Mouse (Mus musculus): ENCODE data around the gene Ebpl. TPM values are rescaled to one million over a fixed set of nuclear protein-coding genes. Genes with fewer than 3 reads are reported as not detected.

Gene Ebpl
- 9.7 and 10.5 TPM in 2 replicates for polyA plus RNA-seq (2016; fragmentation: Nextera tagmentation; extraction: Ambion mirVana)

DNA sequence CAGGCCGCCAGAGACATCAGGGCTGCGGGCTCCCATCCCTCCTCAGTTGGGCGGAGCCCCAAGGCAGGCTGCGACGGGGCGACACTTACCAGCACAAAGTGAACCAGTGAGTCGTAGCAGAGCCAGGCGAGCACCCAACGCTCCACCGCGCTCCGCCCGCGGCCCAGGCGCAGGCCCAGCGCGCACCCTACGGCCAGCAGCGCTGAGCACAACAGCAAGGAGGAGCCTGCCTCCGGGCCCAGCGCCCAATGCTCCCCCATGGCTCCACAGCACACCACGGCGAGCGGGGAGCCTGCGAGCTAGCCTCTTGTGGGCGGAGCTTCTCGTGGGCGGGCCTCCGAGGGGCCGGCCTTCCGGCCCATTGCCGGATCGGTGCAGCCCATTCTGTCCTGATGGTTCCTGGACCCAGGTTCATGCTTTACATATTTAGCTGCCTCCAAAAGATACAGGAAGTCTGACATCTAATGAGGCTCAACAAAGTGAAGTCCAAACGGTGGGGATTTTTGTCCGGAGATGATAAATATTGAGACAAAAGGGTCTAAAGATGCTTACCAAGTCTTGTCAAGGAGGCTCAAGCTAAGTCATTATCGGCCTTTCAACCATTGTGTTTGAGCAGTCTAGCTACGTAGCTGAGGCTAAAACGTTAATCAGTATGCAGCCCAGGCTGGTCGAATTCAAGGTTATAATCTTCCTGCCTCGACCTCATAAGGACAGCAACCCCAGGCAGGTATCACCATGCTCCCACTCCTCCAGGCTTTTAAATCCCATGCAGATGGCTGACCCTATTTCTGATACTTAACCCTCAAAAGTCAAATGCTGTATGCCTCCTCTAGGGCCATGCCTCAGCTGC, at the start of gene Ebpl:
TSS of gene Ebpl (minus strand) at position 309 of the 850 bp plus-strand sequence.
- H3K4me3 ChIP-seq = peak within 1 kb of the TSS; percentile 81
- H3K27ac ChIP-seq (replicated peaks) = peak within 1 kb of the TSS; percentile 94
- H3K4me1 ChIP-seq = peaks cover 12% of the 10 kb centered on the region
- WGBS = 1% methylated on average over 40 of the region's 40 CpGs
- peak; percentile 91 for DNase-seq (ENCODE audit: low spot score)
- peaks cover 13% of the 10 kb centered on the region; the same call in 1 of the 2 replicates for H3K36me3 ChIP-seq (replicated peaks)
- H3K27me3 ChIP-seq (replicated peaks; ENCODE audit: low read depth, poor library complexity, severe bottlenecking) = no peaks in the 10 kb centered on the region
- no peaks in the 10 kb centered on the region for H3K9me3 ChIP-seq

DNA sequence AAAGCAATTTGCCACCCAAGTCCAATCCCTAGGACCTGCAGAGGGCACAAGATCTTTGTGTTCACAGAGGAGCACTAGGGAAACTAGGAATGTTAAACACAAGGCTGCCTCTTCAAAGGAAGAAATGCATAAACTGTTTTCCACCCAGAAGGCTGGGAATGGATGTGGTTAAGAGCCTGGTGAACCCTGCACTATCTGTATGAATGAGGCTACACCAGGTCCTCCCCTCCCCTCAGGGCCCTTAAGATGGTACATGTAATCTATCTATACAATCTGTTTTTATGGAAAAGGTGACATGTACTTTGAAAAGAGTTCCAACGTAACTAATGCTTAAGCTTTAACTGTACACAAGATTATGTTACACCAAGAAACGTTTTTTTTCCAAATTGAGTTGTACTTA, 49.8 kb upstream of the Ebpl start:
- H3K27ac ChIP-seq (replicated peaks) = no peak overlapping the region
- H3K36me3 ChIP-seq (replicated peaks) = no peaks in the 10 kb centered on the region; the same call in 1 of the 2 replicates
- H3K4me1 ChIP-seq = peaks cover 31% of the 10 kb centered on the region
- H3K4me3 ChIP-seq = no peak overlapping the region
- WGBS = 73% methylated on average over 2 of the region's 2 CpGs
- no peak for DNase-seq (ENCODE audit: low spot score)
- no peaks in the 10 kb centered on the region for H3K27me3 ChIP-seq (replicated peaks; ENCODE audit: low read depth, poor library complexity, severe bottlenecking)
- H3K9me3 ChIP-seq = no peaks in the 10 kb centered on the region

DNA sequence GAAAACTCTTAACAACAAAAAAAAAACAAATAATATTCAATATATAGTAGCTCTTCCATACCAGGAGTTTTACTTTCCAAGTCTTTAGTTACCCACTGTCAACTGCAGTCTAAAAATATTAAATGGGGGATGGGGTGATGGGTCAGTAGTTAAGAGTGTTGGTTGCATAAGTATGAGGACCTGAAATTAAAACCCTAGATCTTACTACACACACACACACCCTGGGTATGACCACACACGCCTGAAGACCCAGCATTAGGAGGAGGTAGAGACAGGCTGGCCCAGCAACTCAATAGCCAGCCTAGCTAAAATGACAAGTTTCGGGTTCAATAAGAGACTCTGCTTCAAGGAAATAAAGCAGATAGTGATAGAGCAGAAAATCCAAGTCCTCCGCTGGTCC, 46.8 kb upstream of the Ebpl start:
- DNase-seq (ENCODE audit: low spot score) = no peak

DNA sequence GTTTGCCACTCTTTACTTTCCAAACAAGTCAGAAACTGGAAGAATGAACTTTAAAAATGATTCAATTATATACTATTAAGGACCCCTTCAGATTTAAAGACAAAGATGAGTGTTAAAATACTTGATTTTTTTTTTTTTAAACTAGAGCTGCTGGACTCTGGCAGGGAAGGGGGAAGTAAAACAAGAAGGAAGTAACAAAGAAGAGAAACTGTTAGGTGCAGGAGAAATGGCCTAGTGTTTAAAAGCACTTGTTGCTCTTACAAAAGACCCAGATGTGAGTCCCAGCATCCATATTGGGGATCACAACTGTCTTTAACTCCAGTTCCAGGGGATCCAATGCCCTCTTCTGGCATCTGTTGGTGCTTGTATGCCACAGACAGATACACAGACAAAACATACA, 45.5 kb upstream of the Ebpl start:
- no peak for DNase-seq (ENCODE audit: low spot score)

More for the DNA sequence above, 46.8 kb upstream of the Ebpl start:
- WGBS = 89% methylated on average over 3 of the region's 3 CpGs
- Histone ChIP-seq H3K36me3 (replicated peaks) (peaks cover 6% of the 10 kb centered on the region), H3K9me3 (no peaks in the 10 kb centered on the region), H3K27me3 (replicated peaks; ENCODE audit: low read depth, poor library complexity, severe bottlenecking) (no peaks in the 10 kb centered on the region), H3K4me1 (peaks cover 32% of the 10 kb centered on the region), H3K4me3 (no peak overlapping the region), H3K27ac (replicated peaks) (no peak overlapping the region)

DNA sequence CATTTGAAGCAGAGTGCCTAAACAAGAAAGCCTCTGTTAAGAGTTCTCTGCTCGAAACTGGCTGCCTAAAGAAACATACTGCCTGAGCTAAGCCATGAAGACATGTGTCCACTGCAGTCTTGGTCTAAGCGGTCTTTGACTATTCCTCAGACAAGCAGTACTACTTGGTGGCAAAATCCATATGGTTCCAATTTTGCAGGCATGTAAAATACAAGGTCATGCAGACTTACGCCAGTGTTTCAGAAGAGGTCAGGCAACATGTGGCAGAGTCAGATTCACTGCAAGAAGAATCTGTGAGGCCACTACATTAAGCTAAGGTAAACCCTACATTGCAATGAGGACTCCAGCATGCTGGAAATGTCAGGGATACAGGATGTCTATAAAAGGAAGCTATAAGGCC, 44.7 kb upstream of the Ebpl start:
- H3K4me1 ChIP-seq = peaks cover 25% of the 10 kb centered on the region
- H3K27ac ChIP-seq (replicated peaks) = 0 out of 2 replicates have a peak overlapping the region, but pooled peaks have one; percentile 0
- DNase-seq (ENCODE audit: low spot score) = peak; percentile 29
- WGBS = 54% methylated on average over 3 of the region's 3 CpGs
- no peak overlapping the region for H3K4me3 ChIP-seq
- H3K36me3 ChIP-seq (replicated peaks) = peaks cover 27% of the 10 kb centered on the region
- no peaks in the 10 kb centered on the region for H3K9me3 ChIP-seq
- H3K27me3 ChIP-seq (replicated peaks; ENCODE audit: low read depth, poor library complexity, severe bottlenecking) = no peaks in the 10 kb centered on the region

More for the DNA sequence above, 45.5 kb upstream of the Ebpl start:
- Histone ChIP-seq H3K36me3 (replicated peaks) (peaks cover 19% of the 10 kb centered on the region), H3K9me3 (no peaks in the 10 kb centered on the region), H3K4me1 (peaks cover 30% of the 10 kb centered on the region), H3K27me3 (replicated peaks; ENCODE audit: low read depth, poor library complexity, severe bottlenecking) (no peaks in the 10 kb centered on the region), H3K4me3 (no peak overlapping the region), H3K27ac (replicated peaks) (no peak overlapping the region; the same call in 1 of the 2 replicates)

DNA sequence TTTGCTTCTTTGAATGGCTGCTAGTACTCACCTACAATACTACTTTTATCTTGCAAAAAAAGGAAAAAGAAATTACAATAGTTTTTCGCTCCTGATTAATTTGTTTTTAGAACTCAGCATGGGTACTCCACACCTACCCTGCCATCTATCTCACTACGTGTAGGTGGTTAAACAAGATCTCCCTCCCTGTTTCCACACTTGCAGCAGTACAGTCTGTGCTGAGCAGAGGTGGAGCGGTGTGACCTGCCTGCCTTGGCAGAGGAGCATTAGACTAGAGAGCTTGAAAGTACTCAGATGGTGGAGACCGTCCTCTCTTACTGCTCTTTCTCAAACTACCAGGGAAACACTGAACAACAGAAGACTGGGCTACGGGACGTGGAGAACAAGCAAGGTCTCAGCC, 34.5 kb upstream of the Ebpl start:
- Histone ChIP-seq H3K4me1 (no peaks in the 10 kb centered on the region), H3K9me3 (no peaks in the 10 kb centered on the region), H3K4me3 (no peak overlapping the region), H3K36me3 (replicated peaks) (peaks cover 56% of the 10 kb centered on the region), H3K27ac (replicated peaks) (no peak overlapping the region), H3K27me3 (replicated peaks; ENCODE audit: low read depth, poor library complexity, severe bottlenecking) (no peaks in the 10 kb centered on the region)
- DNase-seq (ENCODE audit: low spot score) = no peak
- 86% methylated on average over 6 of the region's 6 CpGs for WGBS

DNA sequence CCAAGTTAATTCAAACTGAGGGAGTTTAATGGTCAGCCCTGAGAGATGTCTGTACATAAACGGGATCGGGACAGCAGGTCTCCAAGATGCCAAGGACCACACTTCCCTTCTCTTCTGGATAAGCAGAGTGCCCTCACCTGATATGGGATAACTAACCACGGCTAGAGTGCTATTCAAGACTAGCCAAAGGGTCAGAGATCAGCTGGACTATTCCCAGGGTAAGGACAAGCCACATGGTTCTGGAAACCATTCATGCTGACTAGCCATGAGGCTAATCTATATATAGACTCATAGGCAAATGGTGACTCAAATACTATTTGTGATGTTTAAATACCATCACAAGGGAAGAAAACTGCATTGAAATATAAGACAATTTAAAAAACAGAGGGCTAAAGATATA, 30.3 kb upstream of the Ebpl start:
- no peak overlapping the region for H3K27ac ChIP-seq (replicated peaks)
- peaks cover 61% of the 10 kb centered on the region for H3K36me3 ChIP-seq (replicated peaks)
- no peaks in the 10 kb centered on the region for H3K27me3 ChIP-seq (replicated peaks; ENCODE audit: low read depth, poor library complexity, severe bottlenecking)
- no peaks in the 10 kb centered on the region for H3K9me3 ChIP-seq
- no peak overlapping the region for H3K4me3 ChIP-seq
- no peaks in the 10 kb centered on the region for H3K4me1 ChIP-seq
- no peak for DNase-seq (ENCODE audit: low spot score)
- 85% methylated on average over 3 of the region's 3 CpGs for WGBS

DNA sequence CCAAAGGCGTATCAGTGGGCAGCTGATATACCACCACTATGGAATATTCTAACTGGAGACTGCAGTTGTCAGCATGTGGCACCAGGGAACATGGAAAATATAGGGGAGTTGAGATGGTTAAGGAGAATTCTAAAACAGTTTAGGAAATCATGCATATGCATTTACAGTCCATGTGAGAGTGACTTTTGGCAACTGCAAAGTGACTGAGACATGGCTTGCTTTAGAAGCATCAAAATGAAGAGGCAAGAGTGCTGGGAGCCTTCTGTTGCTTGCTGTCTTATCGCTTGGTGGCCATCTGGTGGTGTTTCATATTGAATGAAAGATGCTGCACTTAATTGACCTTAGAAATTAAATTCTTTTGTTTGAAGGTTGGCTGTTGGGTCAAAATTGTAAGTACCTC, 7.1 kb upstream of the Ebpl start:
- 91% methylated on average over 2 of the region's 2 CpGs for WGBS
- Histone ChIP-seq H3K27me3 (replicated peaks; ENCODE audit: low read depth, poor library complexity, severe bottlenecking) (no peaks in the 10 kb centered on the region), H3K4me3 (no peak overlapping the region), H3K4me1 (no peaks in the 10 kb centered on the region), H3K27ac (replicated peaks) (no peak overlapping the region), H3K36me3 (replicated peaks) (peaks cover 65% of the 10 kb centered on the region), H3K9me3 (no peaks in the 10 kb centered on the region)
- no peak for DNase-seq (ENCODE audit: low spot score)

DNA sequence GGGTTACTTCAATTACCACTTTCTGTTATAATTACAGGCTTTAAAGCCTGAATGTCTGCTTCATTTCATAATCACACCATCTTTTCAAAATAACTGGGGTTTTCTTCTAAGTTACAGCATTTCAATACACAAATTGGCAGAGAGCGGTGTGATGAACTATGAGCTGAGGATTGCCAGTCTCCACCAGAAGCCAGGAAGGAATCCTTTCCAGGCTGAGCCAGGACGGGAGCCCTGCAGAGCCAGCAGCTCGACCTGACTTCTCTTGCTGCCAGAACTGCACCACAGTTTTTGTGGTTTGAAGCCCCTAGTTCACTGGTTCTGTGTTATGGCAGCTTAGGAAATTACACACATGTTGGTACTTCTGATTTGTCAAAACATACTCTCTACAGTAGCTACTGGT, 4.4 kb upstream of the Ebpl start:
- no peaks in the 10 kb centered on the region for H3K9me3 ChIP-seq

DNA sequence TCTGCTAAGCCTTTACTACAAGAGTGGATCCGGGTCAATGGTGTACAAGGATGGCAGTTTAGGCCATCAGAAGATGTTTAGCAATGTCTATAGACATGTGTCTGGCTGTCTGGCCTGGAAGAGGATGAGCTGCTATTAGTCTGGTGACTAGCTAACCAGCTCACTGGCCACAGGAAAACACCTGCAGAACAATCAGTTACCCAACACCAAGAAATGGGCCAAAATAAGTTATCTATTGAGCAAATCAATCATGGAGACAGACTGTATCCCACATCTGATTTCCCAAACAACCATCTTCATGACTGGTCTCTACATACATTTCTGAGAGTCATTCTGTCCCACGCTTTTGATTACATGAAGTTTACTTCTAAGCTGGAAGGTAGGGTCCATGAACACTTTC, 3.5 kb upstream of the Ebpl start:
- Histone ChIP-seq H3K9me3 (no peaks in the 10 kb centered on the region), H3K27me3 (replicated peaks; ENCODE audit: low read depth, poor library complexity, severe bottlenecking) (no peaks in the 10 kb centered on the region), H3K36me3 (replicated peaks) (peaks cover 32% of the 10 kb centered on the region), H3K4me1 (peaks cover 12% of the 10 kb centered on the region), H3K27ac (replicated peaks) (no peak overlapping the region), H3K4me3 (no peak overlapping the region)
- 94% methylated on average over 2 of the region's 2 CpGs for WGBS
- no peak for DNase-seq (ENCODE audit: low spot score)

More for the DNA sequence above, 4.4 kb upstream of the Ebpl start:
- H3K4me3 ChIP-seq = no peak overlapping the region
- no peaks in the 10 kb centered on the region for H3K27me3 ChIP-seq (replicated peaks; ENCODE audit: low read depth, poor library complexity, severe bottlenecking)
- WGBS = 88% methylated on average over 3 of the region's 3 CpGs
- DNase-seq (ENCODE audit: low spot score) = no peak
- H3K36me3 ChIP-seq (replicated peaks) = peaks cover 38% of the 10 kb centered on the region
- H3K27ac ChIP-seq (replicated peaks) = no peak overlapping the region
- peaks cover 12% of the 10 kb centered on the region for H3K4me1 ChIP-seq

DNA sequence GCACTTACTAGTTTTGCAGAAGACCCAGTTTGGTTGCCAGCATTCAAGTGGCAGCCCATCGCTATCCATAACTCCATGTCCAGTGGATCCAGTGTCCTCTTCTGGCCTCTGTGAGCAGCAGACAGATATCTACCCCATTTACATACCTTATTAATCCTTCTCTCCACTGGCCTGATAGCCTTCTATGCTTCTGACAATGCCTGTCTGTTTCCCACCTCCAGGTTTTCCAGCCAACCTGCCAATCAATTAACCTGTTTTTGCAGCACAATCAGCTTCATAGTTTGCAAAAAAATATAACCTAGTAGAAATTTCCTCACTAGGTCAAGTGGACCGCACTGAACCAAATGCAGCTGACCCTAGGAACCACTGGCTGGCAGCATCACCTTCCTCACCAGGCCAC, 2.0 kb upstream of the Ebpl start:
- no peak overlapping the region for H3K4me3 ChIP-seq
- no peaks in the 10 kb centered on the region for H3K9me3 ChIP-seq
- 96% methylated on average over 2 of the region's 2 CpGs for WGBS
- H3K27ac ChIP-seq (replicated peaks) = no peak overlapping the region
- H3K4me1 ChIP-seq = peaks cover 12% of the 10 kb centered on the region
- DNase-seq (ENCODE audit: low spot score) = no peak
- peaks cover 24% of the 10 kb centered on the region for H3K36me3 ChIP-seq (replicated peaks)
- H3K27me3 ChIP-seq (replicated peaks; ENCODE audit: low read depth, poor library complexity, severe bottlenecking) = no peaks in the 10 kb centered on the region

DNA sequence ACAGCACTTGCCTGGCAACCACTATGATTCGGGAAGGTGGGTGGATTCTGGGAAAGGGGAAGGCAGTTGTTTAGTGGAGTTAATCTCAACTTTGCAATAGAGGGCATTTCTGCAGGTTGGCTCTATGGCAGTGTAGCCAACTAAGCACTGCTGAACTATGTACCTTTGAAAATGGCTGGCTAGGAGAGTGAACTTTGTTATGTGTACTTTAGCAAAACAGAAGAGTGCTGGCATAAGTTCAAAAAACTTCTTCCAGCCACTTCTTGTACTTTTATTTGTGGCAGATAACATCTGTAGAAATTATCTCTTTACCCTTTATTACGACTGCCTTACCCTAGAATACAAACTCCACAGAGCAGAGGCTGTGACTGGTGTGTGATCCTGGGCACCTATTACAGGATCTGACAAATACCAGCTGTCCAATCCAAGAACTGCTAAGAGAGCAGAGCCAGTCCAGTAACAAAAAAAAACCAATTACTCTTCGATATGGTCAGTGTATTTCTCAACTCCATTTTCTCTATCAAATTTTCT, 807 bp upstream of the Ebpl start:
- Histone ChIP-seq H3K27me3 (replicated peaks; ENCODE audit: low read depth, poor library complexity, severe bottlenecking) (no peaks in the 10 kb centered on the region), H3K4me3 (peak overlapping the region; percentile 81), H3K27ac (replicated peaks) (no peak overlapping the region), H3K9me3 (no peaks in the 10 kb centered on the region), H3K36me3 (replicated peaks) (peaks cover 12% of the 10 kb centered on the region), H3K4me1 (peaks cover 12% of the 10 kb centered on the region)
- no peak for DNase-seq (ENCODE audit: low spot score)
- 65% methylated on average over 3 of the region's 3 CpGs for WGBS

Data from embryonic facial prominence, embryonic 10.5 days (tissue).